Mouse (Mus musculus) T-helper 17 cell (primary cell): ENCODE measurements at regions not wholly inside any gene's neighbourhood (a gene's known extent, or its start where the extent isn't known, plus 50 kb on each side); places are given as distances from the start of the nearest gene placed in this dataset.

Experiments used
- in situ Hi-C, 2 experiments: fragments of 300-600 bp; cut with MboI, MseI; formaldehyde crosslinking; loops; 1 replicate in 1 of 2; 2 replicates in 1 of 2; pipeline ENCODE4 v1.15.1; 2025; ENCODE audit warnings: high pct_unique_total_duplicates in 2 of 2

DNA sequence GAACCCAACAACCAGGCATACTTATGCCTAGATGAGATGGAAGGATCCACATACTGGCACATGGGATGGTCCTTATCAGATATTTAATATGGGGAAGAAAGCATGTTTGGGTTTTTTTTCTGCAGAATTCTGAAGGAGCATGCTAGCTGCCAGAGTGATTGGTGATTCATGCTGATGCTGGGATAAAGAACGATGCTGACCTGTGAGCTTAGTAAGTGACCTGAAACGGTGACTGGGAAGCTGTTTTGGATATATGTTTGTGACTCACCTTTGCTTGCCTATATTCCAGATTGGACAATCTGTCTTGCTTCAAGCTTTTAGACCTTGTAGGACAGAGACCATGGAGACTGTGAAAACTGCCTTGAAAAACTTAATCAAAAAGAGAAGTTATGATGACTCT is 974.8 kb downstream of the Grik2 start:
- in situ Hi-C loops, result loop anchor here in 1 of 2 experiments (10.0 kb wide), 1 partner anchor 1321 kb away; no protein-coding TSS in a partner anchor

GRCm38 (mm10) chr10:48810130-48810529 is 978.4 kb downstream of the Grik2 start:
- in situ Hi-C loops, result loop anchor here in 1 of 2 experiments (10.0 kb wide), 1 partner anchor 1325 kb away; no protein-coding TSS in a partner anchor

- in situ Hi-C loops, result no loop called here
Observed at GRCm38 (mm10) chr10:48769870-48770491, 1018.6 kb downstream of the Grik2 start.

GRCm38 (mm10) chr10:48737936-48738335 is 1050.6 kb downstream of the Grik2 start:
- in situ Hi-C loops, result no loop called here

GRCm38 (mm10) chr10:48736851-48737250 is 1051.7 kb downstream of the Grik2 start:
- in situ Hi-C loops, result no loop called here
